Mouse (Mus musculus): ENCODE results near the gene Mapkap1.

DNA sequence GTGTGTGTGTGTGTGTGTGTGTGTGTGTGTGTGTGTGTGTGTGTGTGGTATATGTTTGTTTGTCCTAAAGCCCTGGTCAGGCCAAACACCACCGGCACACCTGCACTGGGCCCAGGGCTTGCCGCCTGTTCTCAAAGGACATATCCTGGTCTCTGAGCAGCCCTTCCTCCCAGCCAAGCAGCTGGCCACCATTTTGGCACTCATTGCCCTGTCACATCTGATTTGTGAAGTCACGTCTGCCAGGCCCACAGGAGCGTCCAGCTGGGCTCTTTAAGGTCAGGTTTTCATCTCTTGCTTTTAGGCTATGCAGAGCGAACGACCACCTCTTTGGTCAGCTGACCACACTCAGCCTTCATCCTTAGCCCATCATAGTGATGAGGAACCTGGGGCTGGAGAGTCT lies 223.9 kb downstream of the Mapkap1 start:
- TF ChIP-seq CTCF (IDR thresholded peaks at IDR 0.05; ENCODE audit: low read depth), result no peak
- TF ChIP-seq EP300 (IDR thresholded peaks at IDR 0.05; ENCODE audit: low read depth), result no peak
